Mouse (Mus musculus): Measurements from ENCODE around the gene Dad1. TPM values are rescaled to one million over a fixed set of nuclear protein-coding genes. Genes with fewer than 3 reads are reported as not detected.

Dad1 gene
- 310 and 372 TPM in 2 replicates for polyA plus RNA-seq (2014; fragmentation: Nextera tagmentation; extraction: Ambion mirVana)

DNA sequence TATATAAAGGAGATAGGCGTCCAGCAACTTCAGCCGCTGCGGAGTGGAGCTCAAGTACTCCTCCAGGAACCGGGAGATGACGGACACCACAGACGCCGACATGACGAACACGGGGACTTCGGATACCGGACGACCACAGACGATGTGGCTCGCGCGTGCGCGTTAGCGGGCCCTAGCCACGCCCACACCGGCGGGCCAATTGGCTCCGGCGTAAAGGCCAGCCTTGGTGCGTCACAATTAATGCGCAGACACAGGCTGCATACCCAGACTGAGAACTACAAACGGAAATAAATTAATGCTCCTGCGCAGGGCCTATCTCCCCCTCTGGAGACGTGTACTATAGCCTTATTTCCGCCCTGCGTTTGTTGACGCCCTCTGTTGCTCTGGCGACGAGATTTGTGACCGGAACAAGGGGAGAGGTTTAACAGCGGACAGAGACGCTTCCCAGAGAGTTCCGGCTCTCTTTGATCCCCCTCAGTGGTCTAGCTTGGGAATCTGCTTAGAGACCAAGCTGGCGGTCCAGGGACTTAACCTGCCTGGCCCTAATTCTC is at the start of gene Dad1, which contains the start of gene Abhd4:
Gene Dad1, minus strand, starts transcription at position 364 of the 551 bp plus-strand sequence.
Gene Abhd4, plus strand, starts transcription at position 448 of the 551 bp plus-strand sequence.
- peaks cover 11% of the 10 kb centered on the region for H3K4me1 ChIP-seq (ENCODE audit: control insufficient read depth, insufficient read depth, low read length)
- DNase-seq (ENCODE audit: low spot score): peak; percentile 99

DNA sequence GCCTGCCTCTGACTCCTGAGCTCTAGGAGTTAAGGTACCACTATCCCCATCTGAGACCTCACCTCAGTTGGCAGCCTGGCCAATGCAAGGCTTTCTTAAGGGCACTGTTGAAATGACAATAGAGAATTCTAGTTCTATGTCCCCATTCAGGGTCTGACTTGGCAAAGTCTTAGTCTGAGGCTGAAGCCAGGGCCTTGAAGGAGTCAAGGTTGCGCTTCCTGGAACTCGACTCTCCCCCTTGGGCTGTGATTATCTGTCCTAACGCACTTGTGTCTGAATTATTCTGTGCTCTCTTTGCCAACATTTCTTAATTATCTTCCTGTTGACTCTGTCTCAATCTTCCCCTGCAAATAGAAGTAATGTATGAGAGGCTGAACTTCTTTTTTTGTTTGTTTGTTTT is 46.8 kb upstream of the Dad1 start:
- H3K36me3 ChIP-seq (ENCODE audit: control insufficient read depth, insufficient read depth, low read length): no peaks in the 10 kb centered on the region
- no peak for DNase-seq (ENCODE audit: low spot score)
- no peaks in the 10 kb centered on the region for H3K4me1 ChIP-seq (ENCODE audit: control insufficient read depth, insufficient read depth, low read length)
- no peaks in the 10 kb centered on the region for H3K9me3 ChIP-seq (replicated peaks; ENCODE audit: control insufficient read depth, low read length)
- no peaks in the 10 kb centered on the region for H3K27me3 ChIP-seq (replicated peaks; ENCODE audit: control insufficient read depth, insufficient read depth, low read length)
- 93% methylated on average over 3 of the region's 3 CpGs for whole genome bisulfite sequencing
- H3K4me2 ChIP-seq (ENCODE audit: low read length): no peak overlapping the region
- H3K9ac ChIP-seq (ENCODE audit: low read length): no peak overlapping the region
- H3K4me3 ChIP-seq (ENCODE audit: low read depth, low read length): no peak overlapping the region
- ATAC-seq: no peak
- H3K27ac ChIP-seq (ENCODE audit: low read depth, low read length): no peak overlapping the region

More for the DNA sequence above, at the start of gene Dad1, which contains the start of gene Abhd4:
- H3K27me3 ChIP-seq (replicated peaks; ENCODE audit: control insufficient read depth, insufficient read depth, low read length): no peaks in the 10 kb centered on the region
- ATAC-seq: peak; percentile 100
- H3K36me3 ChIP-seq (ENCODE audit: control insufficient read depth, insufficient read depth, low read length): no peaks in the 10 kb centered on the region
- H3K9me3 ChIP-seq (replicated peaks; ENCODE audit: control insufficient read depth, low read length): no peaks in the 10 kb centered on the region
- under 1% methylated on average over 39 of the region's 39 CpGs for WGBS
- peak within 1 kb of the TSS; percentile 62 for H3K4me2 ChIP-seq (ENCODE audit: low read length)
- peak within 1 kb of the TSS; percentile 76 for H3K27ac ChIP-seq (ENCODE audit: low read depth, low read length)
- peak within 1 kb of the TSS; percentile 69 for H3K9ac ChIP-seq (ENCODE audit: low read length)
- peak within 1 kb of the TSS; percentile 66 for H3K4me3 ChIP-seq (ENCODE audit: low read depth, low read length)

- ATAC-seq (no peak), DNase-seq (ENCODE audit: low spot score) (no peak)
- 78% methylated on average over 5 of the region's 5 CpGs for WGBS
- Histone ChIP-seq H3K9ac (ENCODE audit: low read length) (no peak overlapping the region), H3K4me1 (ENCODE audit: control insufficient read depth, insufficient read depth, low read length) (no peaks in the 10 kb centered on the region), H3K36me3 (ENCODE audit: control insufficient read depth, insufficient read depth, low read length) (no peaks in the 10 kb centered on the region), H3K4me3 (ENCODE audit: low read depth, low read length) (no peak overlapping the region), H3K27ac (ENCODE audit: low read depth, low read length) (no peak overlapping the region), H3K4me2 (ENCODE audit: low read length) (no peak overlapping the region), H3K9me3 (replicated peaks; ENCODE audit: control insufficient read depth, low read length) (no peaks in the 10 kb centered on the region), H3K27me3 (replicated peaks; ENCODE audit: control insufficient read depth, insufficient read depth, low read length) (no peaks in the 10 kb centered on the region)
These were observed 46.2 kb upstream of the Dad1 start for GRCm38 (mm10) chr14:54300136-54300535.

DNA sequence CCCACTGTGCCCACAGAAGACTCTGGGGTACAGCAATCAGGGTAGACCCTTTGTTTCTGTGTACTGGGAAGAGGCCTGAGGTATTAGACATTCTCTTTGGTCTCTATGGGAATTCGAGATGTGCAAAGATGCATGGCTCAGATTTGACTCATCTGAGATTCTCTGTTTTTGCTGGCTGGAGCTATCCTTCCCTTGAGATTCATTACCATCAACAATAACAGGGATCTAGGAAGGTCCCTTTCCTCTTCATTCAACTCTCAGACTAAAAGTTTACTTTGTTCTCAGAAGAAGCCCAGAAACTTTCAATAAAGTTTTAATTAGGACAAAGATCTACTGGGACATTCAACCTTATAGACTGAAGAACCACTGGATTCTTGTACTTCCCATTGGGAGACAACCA is 30.9 kb upstream of the Dad1 start, which contains the start of gene Olfr49:
Gene Olfr49, minus strand, starts transcription at position 101 of the 400 bp plus-strand sequence.
- H3K27me3 ChIP-seq (replicated peaks; ENCODE audit: control insufficient read depth, insufficient read depth, low read length): no peaks in the 10 kb centered on the region
- ATAC-seq: no peak
- 79% methylated on average over 1 of the region's 1 CpGs for WGBS
- H3K4me2 ChIP-seq (ENCODE audit: low read length): no peak within 1 kb of the TSS
- H3K9ac ChIP-seq (ENCODE audit: low read length): no peak within 1 kb of the TSS
- no peak for DNase-seq (ENCODE audit: low spot score)
- no peaks in the 10 kb centered on the region for H3K36me3 ChIP-seq (ENCODE audit: control insufficient read depth, insufficient read depth, low read length)
- no peaks in the 10 kb centered on the region for H3K9me3 ChIP-seq (replicated peaks; ENCODE audit: control insufficient read depth, low read length)
- no peak within 1 kb of the TSS for H3K27ac ChIP-seq (ENCODE audit: low read depth, low read length)
- no peaks in the 10 kb centered on the region for H3K4me1 ChIP-seq (ENCODE audit: control insufficient read depth, insufficient read depth, low read length)
- H3K4me3 ChIP-seq (ENCODE audit: low read depth, low read length): no peak within 1 kb of the TSS

GRCm38 (mm10) chr14:54276446-54276845 is 22.5 kb upstream of the Dad1 start:
- Histone ChIP-seq H3K27me3 (replicated peaks; ENCODE audit: control insufficient read depth, insufficient read depth, low read length) (no peaks in the 10 kb centered on the region), H3K4me2 (ENCODE audit: low read length) (no peak overlapping the region), H3K4me3 (ENCODE audit: low read depth, low read length) (no peak overlapping the region), H3K36me3 (ENCODE audit: control insufficient read depth, insufficient read depth, low read length) (no peaks in the 10 kb centered on the region), H3K9ac (ENCODE audit: low read length) (no peak overlapping the region), H3K9me3 (replicated peaks; ENCODE audit: control insufficient read depth, low read length) (no peaks in the 10 kb centered on the region), H3K27ac (ENCODE audit: low read depth, low read length) (no peak overlapping the region), H3K4me1 (ENCODE audit: control insufficient read depth, insufficient read depth, low read length) (no peaks in the 10 kb centered on the region)
- 93% methylated on average over 2 of the region's 2 CpGs for WGBS
- ATAC-seq (no peak), DNase-seq (ENCODE audit: low spot score) (no peak)

DNA sequence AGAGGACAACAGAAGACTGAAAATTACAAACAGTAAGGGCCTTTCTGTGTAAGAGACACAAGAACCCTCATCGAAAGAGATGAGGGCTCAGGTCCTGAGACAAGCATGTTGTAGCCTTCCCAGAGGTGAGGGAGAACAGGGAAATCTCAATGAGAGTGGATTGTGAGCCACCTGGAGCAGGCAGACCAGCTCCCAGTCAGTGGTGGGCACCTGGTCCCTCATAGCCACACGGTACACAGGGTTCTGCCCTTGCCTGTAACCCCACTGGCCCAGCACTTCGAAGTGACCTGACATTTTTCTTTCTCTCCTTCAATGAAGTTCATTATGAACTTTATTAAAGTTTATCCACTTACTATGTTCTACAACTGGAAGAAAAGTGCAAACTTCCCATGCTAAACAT is 18.8 kb upstream of the Dad1 start:
- WGBS: 89% methylated on average over 3 of the region's 3 CpGs
- Histone ChIP-seq H3K27me3 (replicated peaks; ENCODE audit: control insufficient read depth, insufficient read depth, low read length) (no peaks in the 10 kb centered on the region), H3K4me1 (ENCODE audit: control insufficient read depth, insufficient read depth, low read length) (no peaks in the 10 kb centered on the region), H3K4me2 (ENCODE audit: low read length) (no peak overlapping the region), H3K27ac (ENCODE audit: low read depth, low read length) (no peak overlapping the region), H3K4me3 (ENCODE audit: low read depth, low read length) (no peak overlapping the region), H3K9me3 (replicated peaks; ENCODE audit: control insufficient read depth, low read length) (no peaks in the 10 kb centered on the region), H3K36me3 (ENCODE audit: control insufficient read depth, insufficient read depth, low read length) (no peaks in the 10 kb centered on the region), H3K9ac (ENCODE audit: low read length) (no peak overlapping the region)
- ATAC-seq (no peak), DNase-seq (ENCODE audit: low spot score) (no peak)

DNA sequence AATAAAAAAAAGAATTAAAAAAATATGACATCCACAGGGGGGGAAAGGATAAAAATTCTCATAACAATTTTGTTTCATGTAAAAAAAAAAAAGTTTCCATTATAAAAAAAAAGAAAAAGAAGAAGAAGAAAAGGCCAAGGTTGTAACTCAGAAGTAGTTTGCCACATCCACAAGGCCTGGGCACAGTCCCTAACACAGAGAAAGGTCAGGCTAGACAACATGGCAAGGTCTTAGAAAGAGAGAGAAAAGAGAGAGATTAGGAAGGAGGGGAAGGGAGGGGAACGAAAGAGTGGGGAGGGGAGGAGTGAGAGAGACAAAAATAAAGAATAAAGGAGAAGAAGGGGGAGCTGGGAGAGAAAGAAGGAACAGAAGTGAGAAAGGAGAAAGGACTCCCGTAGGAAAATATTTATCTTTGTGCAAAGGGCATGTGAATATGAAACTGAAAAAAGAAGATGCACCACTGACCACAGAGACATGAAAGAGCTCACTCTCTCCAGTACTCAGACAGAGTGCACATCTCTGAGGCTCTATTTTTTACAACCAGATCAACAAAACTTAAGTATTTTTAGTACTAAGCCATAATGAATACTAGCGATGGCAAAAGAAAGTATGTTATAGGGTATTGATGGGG is 18.2 kb upstream of the Dad1 start:
- ATAC-seq: no peak
- no peak overlapping the region for H3K27ac ChIP-seq (ENCODE audit: low read depth, low read length)
- H3K27me3 ChIP-seq (replicated peaks; ENCODE audit: control insufficient read depth, insufficient read depth, low read length): no peaks in the 10 kb centered on the region
- no peak overlapping the region for H3K4me3 ChIP-seq (ENCODE audit: low read depth, low read length)
- 81% methylated on average over 3 of the region's 3 CpGs for WGBS
- H3K36me3 ChIP-seq (ENCODE audit: control insufficient read depth, insufficient read depth, low read length): no peaks in the 10 kb centered on the region
- no peaks in the 10 kb centered on the region for H3K9me3 ChIP-seq (replicated peaks; ENCODE audit: control insufficient read depth, low read length)
- H3K9ac ChIP-seq (ENCODE audit: low read length): no peak overlapping the region
- no peaks in the 10 kb centered on the region for H3K4me1 ChIP-seq (ENCODE audit: control insufficient read depth, insufficient read depth, low read length)
- no peak overlapping the region for H3K4me2 ChIP-seq (ENCODE audit: low read length)
- no peak for DNase-seq (ENCODE audit: low spot score)

GRCm38 (mm10) chr14:54270413-54270812 is 16.5 kb upstream of the Dad1 start:
- DNase-seq (ENCODE audit: low spot score) (no peak), ATAC-seq (no peak)
- Histone ChIP-seq H3K27me3 (replicated peaks; ENCODE audit: control insufficient read depth, insufficient read depth, low read length) (no peaks in the 10 kb centered on the region), H3K4me2 (ENCODE audit: low read length) (no peak overlapping the region), H3K36me3 (ENCODE audit: control insufficient read depth, insufficient read depth, low read length) (no peaks in the 10 kb centered on the region), H3K27ac (ENCODE audit: low read depth, low read length) (no peak overlapping the region), H3K9me3 (replicated peaks; ENCODE audit: control insufficient read depth, low read length) (no peaks in the 10 kb centered on the region), H3K9ac (ENCODE audit: low read length) (no peak overlapping the region), H3K4me1 (ENCODE audit: control insufficient read depth, insufficient read depth, low read length) (no peaks in the 10 kb centered on the region), H3K4me3 (ENCODE audit: low read depth, low read length) (no peak overlapping the region)
- 90% methylated on average over 3 of the region's 3 CpGs for WGBS

DNA sequence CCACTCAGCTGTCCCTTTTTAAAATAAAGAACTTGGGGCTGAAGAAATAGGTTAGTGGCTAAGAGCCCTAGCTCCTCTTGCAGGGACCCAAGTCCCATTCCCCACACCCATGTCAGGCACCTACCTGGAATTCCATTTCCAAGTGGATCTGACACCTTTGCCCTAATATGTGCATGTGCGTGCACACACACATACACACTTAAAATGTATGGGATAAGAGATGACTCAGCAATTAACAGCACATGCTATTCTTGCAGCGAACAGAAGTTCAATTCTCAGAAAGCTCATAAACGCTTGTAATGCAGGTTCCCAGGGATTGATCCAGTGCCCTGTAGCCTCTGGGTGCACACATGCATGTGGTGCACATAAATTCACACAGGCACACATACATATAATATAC is 15.7 kb upstream of the Dad1 start:
- Histone ChIP-seq H3K4me2 (ENCODE audit: low read length) (no peak overlapping the region), H3K4me3 (ENCODE audit: low read depth, low read length) (no peak overlapping the region), H3K9ac (ENCODE audit: low read length) (no peak overlapping the region), H3K9me3 (replicated peaks; ENCODE audit: control insufficient read depth, low read length) (no peaks in the 10 kb centered on the region), H3K36me3 (ENCODE audit: control insufficient read depth, insufficient read depth, low read length) (no peaks in the 10 kb centered on the region), H3K4me1 (ENCODE audit: control insufficient read depth, insufficient read depth, low read length) (no peaks in the 10 kb centered on the region), H3K27ac (ENCODE audit: low read depth, low read length) (no peak overlapping the region), H3K27me3 (replicated peaks; ENCODE audit: control insufficient read depth, insufficient read depth, low read length) (no peaks in the 10 kb centered on the region)
- ATAC-seq (no peak), DNase-seq (ENCODE audit: low spot score) (no peak)
- 91% methylated on average over 3 of the region's 3 CpGs for WGBS
